Mouse (Mus musculus): ENCODE results near the gene Hcn3. TPM values are rescaled to one million over a fixed set of nuclear protein-coding genes. Genes with fewer than 3 reads are reported as not detected.

Hcn3 gene
- polyA plus RNA-seq, 1 experiment from 2014 or later: 2.0 TPM

DNA sequence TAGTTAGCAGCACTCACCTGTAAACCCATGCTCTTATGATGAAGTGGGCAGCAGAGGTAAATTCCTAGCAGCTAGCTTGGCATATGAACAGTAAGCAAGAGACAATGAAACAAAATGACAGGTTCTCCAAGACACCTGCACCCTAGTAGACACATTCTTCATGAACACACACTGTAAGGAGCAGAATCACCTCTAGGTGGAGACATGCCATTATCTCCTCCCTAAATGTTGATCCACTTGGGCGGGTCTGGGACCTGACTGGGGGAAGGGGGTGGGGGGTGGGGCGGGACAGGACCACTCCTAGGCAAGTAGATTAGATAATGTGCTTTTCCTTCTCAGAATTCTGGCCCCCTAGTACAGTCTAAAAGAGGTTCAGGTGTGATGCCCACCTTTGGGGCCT lies 44.5 kb downstream of the Hcn3 start:
- no peak overlapping the region for H3K4me2 ChIP-seq (ENCODE audit: low read depth, low read length)
- WGBS: 10% methylated on average over 2 of the region's 2 CpGs

GRCm38 (mm10) chr3:89113058-89113457 lies 46.9 kb downstream of the Hcn3 start:
- Histone ChIP-seq H3K27me3 (replicated peaks; ENCODE audit: control insufficient read depth, insufficient read depth, low read length) (no peaks in the 10 kb centered on the region), H3K4me2 (ENCODE audit: low read depth, low read length) (no peak overlapping the region), H3K36me3 (ENCODE audit: control insufficient read depth, insufficient read depth, low read length) (no peaks in the 10 kb centered on the region), H3K4me3 (ENCODE audit: low read length) (no peak overlapping the region), H3K9ac (ENCODE audit: low read depth, low read length) (no peak overlapping the region), H3K9me3 (ENCODE audit: control insufficient read depth, low read length) (no peaks in the 10 kb centered on the region), H3K27ac (ENCODE audit: low read length) (peak overlapping the region; percentile 77), H3K4me1 (ENCODE audit: control insufficient read depth, insufficient read depth, low read length) (no peaks in the 10 kb centered on the region)
- ATAC-seq: peak; percentile 91
- 62% methylated on average over 4 of the region's 4 CpGs for WGBS

More for the DNA sequence above, 44.5 kb downstream of the Hcn3 start:
- peak; percentile 45; the same call in 1 of the 2 replicates for ATAC-seq
- Histone ChIP-seq H3K27me3 (replicated peaks; ENCODE audit: control insufficient read depth, insufficient read depth, low read length) (no peaks in the 10 kb centered on the region), H3K4me3 (ENCODE audit: low read length) (no peak overlapping the region), H3K36me3 (ENCODE audit: control insufficient read depth, insufficient read depth, low read length) (no peaks in the 10 kb centered on the region), H3K27ac (ENCODE audit: low read length) (no peak overlapping the region), H3K9ac (ENCODE audit: low read depth, low read length) (no peak overlapping the region), H3K9me3 (ENCODE audit: control insufficient read depth, low read length) (no peaks in the 10 kb centered on the region), H3K4me1 (ENCODE audit: control insufficient read depth, insufficient read depth, low read length) (no peaks in the 10 kb centered on the region)

- Histone ChIP-seq H3K36me3 (ENCODE audit: control insufficient read depth, insufficient read depth, low read length) (no peaks in the 10 kb centered on the region), H3K9ac (ENCODE audit: low read depth, low read length) (no peak overlapping the region), H3K27ac (ENCODE audit: low read length) (no peak overlapping the region), H3K27me3 (replicated peaks; ENCODE audit: control insufficient read depth, insufficient read depth, low read length) (no peaks in the 10 kb centered on the region), H3K9me3 (ENCODE audit: control insufficient read depth, low read length) (no peaks in the 10 kb centered on the region), H3K4me3 (ENCODE audit: low read length) (no peak overlapping the region), H3K4me1 (ENCODE audit: control insufficient read depth, insufficient read depth, low read length) (0 out of 2 replicates have a peak, but pooled peaks cover 2% of the 10 kb centered on the region), H3K4me2 (ENCODE audit: low read depth, low read length) (no peak overlapping the region)
- WGBS: 56% methylated on average over 1 of the region's 1 CpGs
- no peak for ATAC-seq
Measured at GRCm38 (mm10) chr3:89108146-89108545, 51.9 kb downstream of the Hcn3 start.

GRCm38 (mm10) chr3:89107545-89107944 lies 52.5 kb downstream of the Hcn3 start:
- Histone ChIP-seq H3K9ac (ENCODE audit: low read depth, low read length) (no peak overlapping the region), H3K27me3 (replicated peaks; ENCODE audit: control insufficient read depth, insufficient read depth, low read length) (no peaks in the 10 kb centered on the region), H3K9me3 (ENCODE audit: control insufficient read depth, low read length) (no peaks in the 10 kb centered on the region), H3K27ac (ENCODE audit: low read length) (0 out of 2 replicates have a peak overlapping the region, but pooled peaks have one; percentile 16), H3K4me2 (ENCODE audit: low read depth, low read length) (no peak overlapping the region), H3K4me3 (ENCODE audit: low read length) (no peak overlapping the region), H3K36me3 (ENCODE audit: control insufficient read depth, insufficient read depth, low read length) (no peaks in the 10 kb centered on the region), H3K4me1 (ENCODE audit: control insufficient read depth, insufficient read depth, low read length) (0 out of 2 replicates have a peak, but pooled peaks cover 6% of the 10 kb centered on the region)
- no peak for ATAC-seq
- 47% methylated on average over 3 of the region's 3 CpGs for WGBS

DNA sequence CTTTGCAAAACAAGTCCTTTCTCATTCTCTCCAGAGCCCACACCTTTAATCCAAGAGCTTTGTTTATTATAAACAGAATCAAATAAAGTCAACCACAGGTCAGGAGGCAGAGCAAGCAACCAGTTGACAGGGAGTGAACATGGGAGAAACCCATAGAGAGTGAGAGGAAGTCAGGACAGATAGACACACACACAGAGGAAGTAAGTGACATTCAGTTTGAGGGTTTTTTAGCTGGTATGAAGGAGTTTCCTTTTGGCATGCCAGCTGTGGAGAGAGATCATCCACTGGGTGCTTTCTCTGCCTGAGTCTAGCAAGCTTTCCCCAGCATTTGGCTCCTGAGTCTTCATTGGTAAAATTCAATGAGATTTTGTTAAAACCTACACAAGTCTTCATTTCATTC lies 53.1 kb downstream of the Hcn3 start:
- H3K9me3 ChIP-seq (ENCODE audit: control insufficient read depth, low read length): no peaks in the 10 kb centered on the region
- H3K4me3 ChIP-seq (ENCODE audit: low read length): no peak overlapping the region
- H3K27ac ChIP-seq (ENCODE audit: low read length): no peak overlapping the region
- H3K36me3 ChIP-seq (ENCODE audit: control insufficient read depth, insufficient read depth, low read length): no peaks in the 10 kb centered on the region
- no peaks in the 10 kb centered on the region for H3K27me3 ChIP-seq (replicated peaks; ENCODE audit: control insufficient read depth, insufficient read depth, low read length)
- no peak overlapping the region for H3K9ac ChIP-seq (ENCODE audit: low read depth, low read length)
- ATAC-seq: no peak
- no peak overlapping the region for H3K4me2 ChIP-seq (ENCODE audit: low read depth, low read length)
- H3K4me1 ChIP-seq (ENCODE audit: control insufficient read depth, insufficient read depth, low read length): 0 out of 2 replicates have a peak, but pooled peaks cover 6% of the 10 kb centered on the region

- WGBS: 58% methylated on average over 4 of the region's 4 CpGs
- no peak for ATAC-seq
- no peak overlapping the region for H3K9ac ChIP-seq (ENCODE audit: low read depth, low read length)
- no peaks in the 10 kb centered on the region for H3K9me3 ChIP-seq (ENCODE audit: control insufficient read depth, low read length)
- H3K36me3 ChIP-seq (ENCODE audit: control insufficient read depth, insufficient read depth, low read length): peaks cover 9% of the 10 kb centered on the region; the same call in 1 of the 2 replicates
- peaks cover 30% of the 10 kb centered on the region for H3K4me1 ChIP-seq (ENCODE audit: control insufficient read depth, insufficient read depth, low read length)
- H3K27ac ChIP-seq (ENCODE audit: low read length): peak overlapping the region; percentile 85
- H3K27me3 ChIP-seq (replicated peaks; ENCODE audit: control insufficient read depth, insufficient read depth, low read length): no peaks in the 10 kb centered on the region
- H3K4me3 ChIP-seq (ENCODE audit: low read length): no peak overlapping the region
- H3K4me2 ChIP-seq (ENCODE audit: low read depth, low read length): no peak overlapping the region
Measured at GRCm38 (mm10) chr3:89103291-89103595, 56.8 kb downstream of the Hcn3 start.

- 55% methylated on average over 12 of the region's 12 CpGs for WGBS
- no peaks in the 10 kb centered on the region for H3K9me3 ChIP-seq (ENCODE audit: control insufficient read depth, low read length)
- peak overlapping the region; percentile 56 for H3K4me2 ChIP-seq (ENCODE audit: low read depth, low read length)
- H3K27ac ChIP-seq (ENCODE audit: low read length): peak overlapping the region; percentile 85
- H3K27me3 ChIP-seq (replicated peaks; ENCODE audit: control insufficient read depth, insufficient read depth, low read length): no peaks in the 10 kb centered on the region
- H3K9ac ChIP-seq (ENCODE audit: low read depth, low read length): no peak overlapping the region; the same call in 1 of the 2 replicates
- no peak for ATAC-seq
- peak overlapping the region; percentile 81 for H3K4me3 ChIP-seq (ENCODE audit: low read length)
- peaks cover 30% of the 10 kb centered on the region for H3K4me1 ChIP-seq (ENCODE audit: control insufficient read depth, insufficient read depth, low read length)
- peaks cover 13% of the 10 kb centered on the region for H3K36me3 ChIP-seq (ENCODE audit: control insufficient read depth, insufficient read depth, low read length)
Measured at GRCm38 (mm10) chr3:89102495-89103290, 57.3 kb downstream of the Hcn3 start.

DNA sequence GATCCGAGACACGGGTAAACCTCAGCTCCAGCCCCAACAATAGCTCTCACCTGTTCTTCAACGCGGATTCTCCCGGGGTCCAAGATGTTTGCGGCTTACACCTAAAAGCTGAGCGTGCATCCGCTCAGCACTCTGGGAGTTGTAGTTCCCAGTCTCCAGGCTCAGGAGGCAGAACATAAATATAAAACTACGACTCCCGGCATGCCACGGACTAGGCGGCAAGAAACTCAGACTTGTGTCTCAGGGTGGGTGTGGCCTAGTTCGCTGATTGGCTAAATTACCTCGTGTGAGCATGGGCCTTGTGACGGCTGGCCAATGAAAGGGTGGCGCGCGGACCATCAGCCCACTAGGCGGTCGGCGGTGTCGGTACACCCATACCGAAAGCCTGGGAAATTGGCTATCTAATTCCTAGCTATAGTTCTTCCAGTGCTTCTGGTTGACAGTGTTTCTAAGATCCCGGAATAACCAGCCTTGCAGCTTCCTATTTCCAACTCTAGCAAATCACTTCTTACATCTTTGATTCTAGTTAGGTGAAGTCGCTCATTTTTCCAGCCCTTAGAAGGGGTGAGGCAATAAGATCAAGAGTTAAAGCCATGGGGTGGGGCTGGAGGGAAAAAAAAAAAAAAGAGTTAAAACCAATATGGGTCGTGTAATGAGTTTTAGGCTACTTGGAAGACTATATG lies 58.0 kb downstream of the Hcn3 start, which contains the start of gene Fdps:
Gene Fdps, minus strand, starts transcription at position 148 of the 683 bp plus-strand sequence.
- H3K36me3 ChIP-seq (ENCODE audit: control insufficient read depth, insufficient read depth, low read length): peaks cover 14% of the 10 kb centered on the region
- H3K27ac ChIP-seq (ENCODE audit: low read length): peak within 1 kb of the TSS; percentile 85
- no peaks in the 10 kb centered on the region for H3K27me3 ChIP-seq (replicated peaks; ENCODE audit: control insufficient read depth, insufficient read depth, low read length)
- H3K4me1 ChIP-seq (ENCODE audit: control insufficient read depth, insufficient read depth, low read length): peaks cover 30% of the 10 kb centered on the region
- peak within 1 kb of the TSS; percentile 79 for H3K9ac ChIP-seq (ENCODE audit: low read depth, low read length)
- under 1% methylated on average over 26 of the region's 26 CpGs for WGBS
- H3K4me3 ChIP-seq (ENCODE audit: low read length): peak within 1 kb of the TSS; percentile 81
- peak within 1 kb of the TSS; percentile 95 for H3K4me2 ChIP-seq (ENCODE audit: low read depth, low read length)
- peak; percentile 99 for ATAC-seq
- no peaks in the 10 kb centered on the region for H3K9me3 ChIP-seq (ENCODE audit: control insufficient read depth, low read length)

GRCm38 (mm10) chr3:89101459-89101811 lies 58.6 kb downstream of the Hcn3 start:
- 0% methylated on average over 19 of the region's 19 CpGs for WGBS
- Histone ChIP-seq H3K4me1 (ENCODE audit: control insufficient read depth, insufficient read depth, low read length) (peaks cover 30% of the 10 kb centered on the region), H3K4me3 (ENCODE audit: low read length) (peak overlapping the region; percentile 81), H3K9me3 (ENCODE audit: control insufficient read depth, low read length) (no peaks in the 10 kb centered on the region), H3K9ac (ENCODE audit: low read depth, low read length) (peak overlapping the region; percentile 79), H3K27ac (ENCODE audit: low read length) (peak overlapping the region; percentile 76), H3K4me2 (ENCODE audit: low read depth, low read length) (peak overlapping the region; percentile 95), H3K36me3 (ENCODE audit: control insufficient read depth, insufficient read depth, low read length) (peaks cover 19% of the 10 kb centered on the region), H3K27me3 (replicated peaks; ENCODE audit: control insufficient read depth, insufficient read depth, low read length) (no peaks in the 10 kb centered on the region)
- peak; percentile 44 for ATAC-seq
